Mouse (Mus musculus): ENCODE data around the gene 4930568D16Rik.

DNA sequence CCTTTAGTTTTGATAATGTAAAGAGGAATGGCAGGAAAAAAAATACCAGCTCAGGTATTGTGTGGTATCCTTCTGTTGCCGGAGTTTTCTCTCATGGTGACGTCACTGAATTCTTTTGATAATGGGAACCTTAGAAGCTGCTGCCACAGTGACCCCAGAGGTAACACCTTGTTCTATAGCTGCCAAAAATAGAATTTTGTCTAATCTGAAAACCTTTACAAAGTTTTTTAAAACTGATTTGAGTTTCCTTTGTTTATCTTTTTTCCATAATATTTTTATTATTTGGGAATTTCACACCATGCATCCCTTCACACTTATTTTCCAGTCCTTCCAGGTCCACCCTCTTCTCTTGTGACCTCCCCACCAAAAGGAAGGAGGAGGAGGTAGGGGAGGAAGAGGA lies at the start of gene 4930568D16Rik:
- TF ChIP-seq CTCF (IDR thresholded peaks at IDR 0.05; ENCODE audit: insufficient read depth, low read depth, low read length) (no peak), POLR2A (IDR thresholded peaks at IDR 0.05; ENCODE audit: insufficient read depth, low read depth, low read length) (no peak)
